ENCODE assay signal across 28 mouse cellular contexts in the genomic region with DNA sequence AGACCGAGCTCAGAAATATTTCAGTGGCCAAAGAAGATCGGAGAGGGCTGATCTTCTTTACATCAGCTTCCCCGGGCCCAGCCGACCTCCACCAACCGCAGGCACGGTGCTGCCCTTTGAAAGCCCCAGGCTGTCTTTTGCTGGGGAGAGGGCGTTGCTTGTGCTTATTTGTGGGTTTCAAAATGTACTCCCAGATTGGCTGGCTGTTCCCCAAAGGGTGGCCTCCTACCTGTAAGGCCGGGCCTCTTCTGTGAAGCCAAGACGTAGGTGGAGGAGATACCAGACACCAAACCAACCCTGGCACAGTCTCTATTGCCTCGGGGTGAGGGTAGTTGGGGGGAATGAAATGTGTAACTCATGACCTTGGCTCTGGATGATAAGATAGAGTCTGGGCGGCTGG. TPM values are rescaled to one million over a fixed set of nuclear protein-coding genes. Genes with fewer than 3 reads are reported as not detected.
DNase-seq lines count a peak whose midpoint lies in the region; ATAC-seq and TF ChIP-seq lines count a peak whose summit lies in the region.
"Had no signal": no experiment of that assay in that cellular context is flagged by ENCODE, and none has a peak within 500 bp of the region (broad histone marks: within the 10 kb centered on the region; RNA-seq: fewer than 3 reads in every experiment).

No protein-coding gene starts in this region.

- peak in 1 of 2 experiments; percentile 23; a peak in 1 of 4 replicates for TF ChIP-seq POLR2A in MEL (IDR thresholded peaks at IDR 0.05; ENCODE audit: control insufficient read depth in 1 of 2, insufficient read depth in 1 of 2, low read depth in 1 of 2, low read length in 2 of 2, poor library complexity in 1 of 2)

- no peak overlapping the region for H3K9ac ChIP-seq in neural tube, embryonic 11.5 days (ENCODE audit: low read length)
- peak overlapping the region; percentile 64 for H3K9ac ChIP-seq in MEL (ENCODE audit: control insufficient read depth, low read depth, low read length, poor library complexity, severe bottlenecking)
- H3K9ac ChIP-seq in midbrain, postnatal 0 days (replicated peaks; ENCODE audit: low read length, poor library complexity, severe bottlenecking): no peak overlapping the region
- H3K9ac ChIP-seq: heart, embryonic 12.5 days; hindbrain, embryonic 14.5 days; liver, embryonic 12.5 days; liver, postnatal 0 days; midbrain, embryonic 12.5 days had no signal

- no peak overlapping the region for H3K4me3 ChIP-seq in neural tube, embryonic 11.5 days (ENCODE audit: low read depth, low read length)
- H3K4me3 ChIP-seq in MEL (ENCODE audit: control insufficient read depth in 1 of 2, insufficient read depth in 1 of 2, low read depth in 2 of 2, low read length in 2 of 2): peak overlapping the region; percentile 45 to 47
- no peak overlapping the region for H3K4me3 ChIP-seq in midbrain, postnatal 0 days (ENCODE audit: low read depth, low read length)
- H3K4me3 ChIP-seq: heart, adult 2 months; heart, embryonic 12.5 days; liver, embryonic 12.5 days; midbrain, embryonic 12.5 days had no signal

- peaks cover 24% of the 10 kb centered on the region for H3K79me2 ChIP-seq in MEL (ENCODE audit: control insufficient read depth, insufficient read depth, low read length, poor library complexity)

- TF ChIP-seq RAD21 in MEL (IDR thresholded peaks at IDR 0.05; ENCODE audit: low read depth, low read length): no peak

- no peak for TF ChIP-seq CTCF in MEL (IDR thresholded peaks at IDR 0.05 in 2 of 3, conservative IDR thresholded peaks at IDR 0.05 in 1 of 3; ENCODE audit: control insufficient read depth in 1 of 3, insufficient read depth in 1 of 3, low read depth in 2 of 3, low read length in 3 of 3, poor library complexity in 1 of 3, severe bottlenecking in 1 of 3)
- TF ChIP-seq CTCF in midbrain, postnatal 0 days (IDR thresholded peaks at IDR 0.05): no peak

- peak in 1 of 2 experiments; percentile 22; a peak in 1 of 4 replicates for TF ChIP-seq EP300 in MEL (IDR thresholded peaks at IDR 0.05; ENCODE audit: low read depth in 1 of 2, low read length in 2 of 2)

- no peaks in the 10 kb centered on the region for H3K9me3 ChIP-seq in neural tube, embryonic 11.5 days (ENCODE audit: control insufficient read depth, low read length)
- H3K9me3 ChIP-seq in MEL (replicated peaks; ENCODE audit: insufficient read depth, low read length): no peaks in the 10 kb centered on the region
- no peaks in the 10 kb centered on the region for H3K9me3 ChIP-seq in midbrain, postnatal 0 days (ENCODE audit: low read length)
- H3K9me3 ChIP-seq: liver, embryonic 12.5 days; midbrain, embryonic 12.5 days had no signal

- peak; percentile 7 for DNase-seq in neural tube, embryonic 11.5 days (ENCODE audit: low spot score)
- DNase-seq in neural tube, embryonic 10.5 days (ENCODE audit: extremely low spot score, low spot score): no peak
- peak; percentile 78 for DNase-seq in CD4-positive helper T cell, adult 2 months (ENCODE audit: low read depth, low spot score)
- peak; percentile 64 for DNase-seq in MEL (ENCODE audit: low read depth, low spot score)
- no peak for DNase-seq in B cell, adult 2 months
- no peak for DNase-seq in midbrain, postnatal 0 days (ENCODE audit: low spot score)
- DNase-seq: adrenal gland, postnatal 25 days; cerebellum, adult 18-20 months; cerebellum, postnatal 14 days; gastrocnemius, postnatal 36 days; heart, adult 2 months; heart, postnatal 10 days; kidney, adult 2 months; kidney, postnatal 4 days; layer of hippocampus, postnatal 36 days; left cerebral cortex, postnatal 4 days; liver, postnatal 0 days; lung, postnatal 4 days; right cerebral cortex, postnatal 25 days had no signal

- H3K27me3 ChIP-seq in neural tube, embryonic 11.5 days (ENCODE audit: control insufficient read depth, insufficient read depth, low read length): no peaks in the 10 kb centered on the region
- no peaks in the 10 kb centered on the region for H3K27me3 ChIP-seq in MEL (ENCODE audit: control insufficient read depth in 1 of 2, insufficient read depth in 2 of 2, low read length in 2 of 2)
- H3K27me3 ChIP-seq in midbrain, postnatal 0 days (ENCODE audit: insufficient read depth, low read length): no peaks in the 10 kb centered on the region
- H3K27me3 ChIP-seq: heart, embryonic 12.5 days; Patski had no signal

- no peaks in the 10 kb centered on the region for H3K4me1 ChIP-seq in neural tube, embryonic 11.5 days (ENCODE audit: control insufficient read depth, insufficient read depth, low read length)
- H3K4me1 ChIP-seq in MEL (ENCODE audit: control insufficient read depth in 1 of 2, insufficient read depth in 2 of 2, low read length in 2 of 2): peaks cover 16 to 55% of the 10 kb centered on the region in 2 experiments
- H3K4me1 ChIP-seq in midbrain, postnatal 0 days (ENCODE audit: insufficient read depth, low read length): no peaks in the 10 kb centered on the region; the same call in 1 of the 2 replicates

- WGBS in neural tube, embryonic 11.5 days: 88% methylated on average over 11 of the region's 11 CpGs
- WGBS in midbrain, postnatal 0 days: 87% methylated on average over 11 of the region's 11 CpGs

- no peaks in the 10 kb centered on the region for H3K36me3 ChIP-seq in neural tube, embryonic 11.5 days (ENCODE audit: control insufficient read depth, insufficient read depth, low read length)
- peaks cover 0 to 46% of the 10 kb centered on the region in 2 experiments; a peak in 2 of 4 replicates for H3K36me3 ChIP-seq in MEL (ENCODE audit: control insufficient read depth in 1 of 2, insufficient read depth in 2 of 2, low read length in 2 of 2)
- no peaks in the 10 kb centered on the region for H3K36me3 ChIP-seq in midbrain, postnatal 0 days (ENCODE audit: insufficient read depth, low read length)
- H3K36me3 ChIP-seq: G1E; heart, embryonic 12.5 days; liver, embryonic 12.5 days; midbrain, embryonic 12.5 days had no signal

- H3K27ac ChIP-seq in neural tube, embryonic 11.5 days (ENCODE audit: low read depth, low read length): no peak overlapping the region
- H3K27ac ChIP-seq in MEL (ENCODE audit: control insufficient read depth, low read depth, low read length): peak overlapping the region; percentile 75
- H3K27ac ChIP-seq in midbrain, postnatal 0 days (ENCODE audit: low read depth, low read length): no peak overlapping the region
- H3K27ac ChIP-seq: heart, adult 2 months; hindbrain, embryonic 14.5 days; liver, embryonic 12.5 days; midbrain, embryonic 12.5 days; stomach, postnatal 0 days had no signal

- no peak overlapping the region for H3K4me2 ChIP-seq in neural tube, embryonic 11.5 days (ENCODE audit: low read depth)
- H3K4me2 ChIP-seq in midbrain, postnatal 0 days (ENCODE audit: low read depth, low read length, poor library complexity, severe bottlenecking): no peak overlapping the region
- H3K4me2 ChIP-seq: heart, embryonic 12.5 days; liver, embryonic 12.5 days; midbrain, embryonic 12.5 days had no signal

- no peak for ATAC-seq in neural tube, embryonic 11.5 days (ENCODE audit: insufficient read depth, low FRiP score, low TSS enrichment)
- peak; percentile 66 for ATAC-seq in inflammation-experienced regulatory T-cells, adult 6 months
- no peak for ATAC-seq in midbrain, postnatal 0 days (ENCODE audit: low FRiP score)
- ATAC-seq: forebrain, embryonic 14.5 days; liver, embryonic 12.5 days; liver, postnatal 0 days; Patski had no signal

TF ChIP-seq in MEL, 35 proteins besides CTCF, POLR2A, EP300 and RAD21:
- TF ChIP-seq MXI1 (IDR thresholded peaks at IDR 0.05; ENCODE audit: low read depth, low read length): peak; percentile 49; the same call in 1 of the 2 replicates
- TF ChIP-seq HCFC1 (IDR thresholded peaks at IDR 0.05; ENCODE audit: low read depth, low read length): 0 out of 2 replicates have a peak, but pooled peaks have one; percentile 1
- TF ChIP-seq TCF12 (IDR thresholded peaks at IDR 0.05; ENCODE audit: low read depth, low read length): no peak; the same call in 1 of the 2 replicates
- TF ChIP-seq POLR2AphosphoS2 (IDR thresholded peaks at IDR 0.05; ENCODE audit: low read length): peak; percentile 17; the same call in 1 of the 2 replicates
- peak; percentile 33 for TF ChIP-seq NELFE (IDR thresholded peaks at IDR 0.05; ENCODE audit: low read depth, low read length)
- TF ChIP-seq MAX (IDR thresholded peaks at IDR 0.05; ENCODE audit: low read length): no peak

RNA-seq across cellular contexts. Expression of a gene that starts 2.3 kb away (rescaled TPM):
- 1.6 and 2.4 TPM in 2 replicates for polyA plus RNA-seq in neural tube, embryonic 11.5 days (2014; fragmentation: Nextera tagmentation; extraction: Ambion mirVana)
- total RNA-seq in MEL (2012; rRNA removed): 25.3 and 29.3 TPM in 2 replicates
- polyA plus RNA-seq in MEL (2012; ENCODE audit: insufficient read depth in 1 of 2, insufficient read length in 2 of 2, low read depth in 1 of 2, low replicate concordance in 2 of 2, missing spikeins in 1 of 2): 100 to 1,000 TPM in 1 of 2 experiments, 10 to 100 TPM in 1; 40.8 to 254 TPM
- polyA plus RNA-seq in inflammation-experienced regulatory T-cells, adult 6 months (2017; shearing (Covaris generic)): 100 to 1,000 TPM in 1 of 3 experiments, 10 to 100 TPM in 2; 53.2 to 109 (median 90.0) TPM
- total RNA-seq in midbrain, postnatal 0 days (2014; rRNA removed): 6.3 and 7.3 TPM in 2 replicates
- polyA plus RNA-seq in midbrain, postnatal 0 days (2015; fragmentation: Nextera tagmentation; extraction: Ambion mirVana): 3.6 and 4.6 TPM in 2 replicates

RNA-seq across cellular contexts. Expression of a gene that starts 31.7 kb away (rescaled TPM):
- polyA plus RNA-seq in neural tube, embryonic 11.5 days (2014; fragmentation: Nextera tagmentation; extraction: Ambion mirVana): 41.2 and 44.7 TPM in 2 replicates
- 1.5 TPM in 2 replicates for total RNA-seq in MEL (2012; rRNA removed)
- 1 to 10 TPM in 1 of 2 experiments, not detected in 1; 1.9 TPM for polyA plus RNA-seq in MEL (2012; ENCODE audit: insufficient read depth in 1 of 2, insufficient read length in 2 of 2, low read depth in 1 of 2, low replicate concordance in 2 of 2, missing spikeins in 1 of 2)
- polyA plus RNA-seq in inflammation-experienced regulatory T-cells, adult 6 months (2017; shearing (Covaris generic)): 1 to 10 TPM; 3.0 to 8.2 (median 6.3) TPM
- total RNA-seq in midbrain, postnatal 0 days (2014; rRNA removed): 30.5 and 35.1 TPM in 2 replicates
- 69.9 and 71.9 TPM in 2 replicates for polyA plus RNA-seq in midbrain, postnatal 0 days (2015; fragmentation: Nextera tagmentation; extraction: Ambion mirVana)

Comparison
In these comparisons a context has a peak if more than half of its experiments do, and no peak if none do; other contexts are left out.
1. DNase-seq: peak in neural tube, embryonic 11.5 days (single experiment), CD4-positive helper T cell, adult 2 months (single experiment) and MEL (single experiment); none in neural tube, embryonic 10.5 days (single experiment), B cell, adult 2 months (0 of 2) and midbrain, postnatal 0 days (single experiment).
2. H3K4me3 ChIP-seq: peak in MEL (2 of 2); none in neural tube, embryonic 11.5 days (single experiment) and midbrain, postnatal 0 days (single experiment).